Mouse (Mus musculus) urinary bladder, postnatal 25 days (tissue): ENCODE results near the gene Hspa1a.
"Not testable (repeated sequence)": the region's sequence is repeated elsewhere in the genome, so short reads cannot be mapped to it uniquely, and the experiment has no call there.

Experiments used
- DNase-seq: peaks from one replicate; pipeline ENCODE4 v3.0.0; 2022; ENCODE audit warnings: low spot score

Gene Hspa1a

DNA sequence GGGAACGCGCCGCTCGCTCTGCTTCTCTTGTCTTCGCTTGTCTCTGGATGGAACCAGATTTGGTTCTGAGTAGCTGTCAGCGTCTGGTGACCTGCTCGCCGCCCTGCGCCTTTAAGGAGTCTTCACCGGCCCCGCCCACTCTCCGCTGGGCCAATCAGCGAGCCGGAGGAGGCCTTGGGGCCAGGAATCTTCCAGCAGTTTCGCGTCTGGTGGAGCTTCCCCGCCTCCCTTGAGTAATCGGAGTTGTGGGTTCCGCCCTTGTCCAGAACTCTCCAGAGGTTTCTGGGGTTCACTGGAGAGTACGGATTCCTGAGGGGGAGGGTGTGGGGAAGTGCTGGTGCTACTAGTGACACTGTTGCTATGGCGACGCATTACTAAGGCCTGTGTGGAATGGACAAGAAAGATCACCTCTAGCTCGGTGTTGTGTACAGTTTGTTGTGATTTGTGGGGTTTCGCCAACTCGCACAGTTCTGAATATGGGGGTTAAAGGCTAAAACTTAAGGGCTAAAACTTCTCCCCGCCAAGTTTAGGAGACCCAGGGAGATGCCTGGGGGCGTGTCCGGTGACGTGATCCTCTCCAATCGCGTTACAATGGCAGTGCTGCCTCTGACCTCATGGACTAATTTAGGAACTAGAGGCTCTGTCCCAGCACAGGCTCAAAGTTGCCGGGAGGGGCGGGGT lies at the start of gene Hspa1a, which contains the start of gene Hspa1l:
Gene Hspa1a (minus strand): TSS at position 88 of the 681 bp plus-strand sequence.
Gene Hspa1l (plus strand): TSS at position 635 of the 681 bp plus-strand sequence.
- peak; percentile 63 for DNase-seq

- DNase-seq: peak; percentile 90
Observed at GRCm38 (mm10) chr17:35021163-35021808, 49.3 kb upstream of the Hspa1a start.

DNA sequence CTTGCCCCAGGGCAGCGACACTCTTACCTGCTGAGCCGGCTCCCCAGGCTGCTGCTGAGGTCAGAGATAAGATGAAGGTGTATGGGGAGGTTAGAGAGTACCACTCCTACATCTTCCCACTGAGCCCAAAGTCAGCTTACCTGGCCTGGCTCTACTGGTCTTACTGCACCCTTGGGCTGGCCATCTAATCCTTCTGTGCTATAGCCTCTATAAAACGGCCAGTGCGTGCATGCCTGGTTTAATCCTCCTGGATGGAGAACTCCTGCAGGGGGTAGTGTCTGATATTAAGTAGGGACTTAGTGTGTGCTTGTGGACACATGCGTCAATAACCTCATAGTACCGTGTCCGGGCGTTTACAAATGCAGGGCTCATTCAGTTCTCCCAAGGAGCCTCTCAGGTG lies 48.6 kb upstream of the Hspa1a start:
- DNase-seq: no peak

DNA sequence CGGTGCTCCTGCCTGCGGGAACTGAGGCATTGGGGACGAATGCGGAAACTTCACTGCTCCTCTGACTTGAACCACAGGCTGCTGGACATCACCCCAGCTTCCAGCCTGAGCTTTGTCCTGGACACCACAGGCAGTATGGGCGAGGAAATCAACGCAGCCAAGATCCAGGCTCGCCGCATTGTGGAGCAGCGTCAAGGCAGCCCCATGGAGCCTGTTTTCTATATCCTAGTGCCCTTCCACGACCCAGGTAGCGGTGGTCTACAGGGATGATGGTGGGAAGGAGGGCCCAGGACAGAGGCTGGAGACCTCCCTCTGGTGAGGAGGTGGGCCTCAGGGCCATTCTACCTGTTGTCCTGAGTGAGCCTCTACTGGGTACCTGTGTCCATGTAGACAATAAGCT lies 47.9 kb upstream of the Hspa1a start:
- DNase-seq: no peak

DNA sequence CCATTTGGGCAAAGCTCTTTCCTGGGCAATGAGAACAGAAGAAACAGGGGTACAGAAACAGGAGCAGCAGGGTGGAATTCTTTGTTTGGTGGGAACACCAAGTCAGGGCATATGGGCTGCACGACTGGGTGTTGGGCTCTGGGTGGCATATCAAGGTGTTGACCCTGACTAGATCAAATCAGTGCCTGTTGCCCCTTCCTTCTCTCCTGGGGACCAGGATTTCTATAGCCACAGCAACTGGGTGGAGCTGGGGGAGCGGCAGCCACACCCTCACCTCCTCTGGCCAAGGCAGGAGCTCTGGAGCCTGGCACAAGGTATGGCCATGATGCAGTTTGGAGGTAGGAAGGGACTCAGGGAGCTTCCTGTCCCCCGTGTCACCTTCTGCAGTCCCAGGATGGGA lies 46.2 kb upstream of the Hspa1a start:
- no peak for DNase-seq

GRCm38 (mm10) chr17:35017706-35018030 lies 45.7 kb upstream of the Hspa1a start:
- DNase-seq: no peak

GRCm38 (mm10) chr17:35016791-35017705 lies 45.1 kb upstream of the Hspa1a start:
- DNase-seq: no peak

- peak; percentile 62 for DNase-seq
Observed at GRCm38 (mm10) chr17:35016376-35016775, 44.4 kb upstream of the Hspa1a start, which contains the start of gene Vwa7. Gene Vwa7 (plus strand): TSS chr17:35016579.

GRCm38 (mm10) chr17:35015296-35015695 lies 43.3 kb upstream of the Hspa1a start:
- DNase-seq: no peak

DNA sequence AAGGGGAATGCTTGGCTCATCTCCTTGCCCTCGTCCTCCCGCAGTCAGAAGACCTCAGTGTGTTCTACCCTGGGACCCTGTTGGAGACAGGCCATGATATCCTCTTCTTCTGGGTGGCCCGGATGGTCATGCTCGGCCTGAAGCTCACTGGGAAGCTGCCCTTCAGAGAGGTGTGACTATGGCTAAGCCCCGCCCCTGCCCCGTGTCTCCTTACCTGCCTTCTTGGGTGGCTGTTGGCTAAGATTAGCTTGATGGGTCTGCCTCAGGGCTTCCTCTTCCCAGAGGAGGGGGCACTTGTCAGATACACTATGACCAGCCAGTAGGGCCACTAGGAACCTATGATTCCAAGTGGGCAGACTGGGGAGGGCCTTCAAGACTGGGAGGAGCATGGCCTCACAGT lies 41.3 kb upstream of the Hspa1a start:
- DNase-seq: no peak

GRCm38 (mm10) chr17:35012430-35012829 lies 40.5 kb upstream of the Hspa1a start:
- no peak for DNase-seq

DNA sequence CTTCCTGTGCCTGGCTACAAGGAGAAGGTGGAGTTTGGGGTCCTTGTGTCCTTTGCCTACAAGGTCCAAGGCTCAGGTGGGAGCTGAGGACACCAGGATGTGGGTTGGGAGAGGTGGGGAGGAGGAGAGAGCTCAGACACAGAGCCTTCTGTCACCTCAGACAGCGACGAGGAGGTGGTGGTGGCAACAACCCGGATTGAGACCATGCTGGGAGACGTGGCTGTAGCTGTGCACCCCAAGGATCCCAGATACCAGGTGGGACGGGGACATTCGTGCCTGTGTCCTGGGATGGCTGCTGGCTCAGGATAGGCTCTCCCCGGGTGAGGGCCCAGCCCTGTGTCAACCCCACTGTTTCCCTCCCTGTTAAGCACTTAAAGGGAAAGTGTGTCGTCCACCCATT lies 39.5 kb upstream of the Hspa1a start:
- DNase-seq: no peak

DNA sequence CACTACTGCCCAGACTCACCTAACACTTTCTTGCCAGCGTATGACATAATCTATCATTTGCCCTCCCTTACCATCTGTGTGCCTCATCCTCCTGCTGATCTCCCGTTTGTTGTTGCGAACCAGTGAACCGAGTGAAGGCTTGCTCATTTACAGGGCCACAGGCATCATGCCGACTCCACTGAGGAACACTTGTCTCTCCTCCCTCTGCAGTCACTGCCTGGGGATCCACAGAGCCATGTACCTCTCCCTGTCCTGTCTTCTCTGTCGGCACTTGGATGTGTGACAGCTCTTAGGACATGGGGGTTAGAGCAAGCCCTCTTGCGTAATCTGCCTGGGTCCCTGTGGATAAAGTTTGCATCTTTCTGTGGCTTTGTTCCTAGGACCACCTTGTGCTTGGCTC lies 37.6 kb upstream of the Hspa1a start:
- DNase-seq: no peak

- no peak for DNase-seq
Observed at GRCm38 (mm10) chr17:35007387-35007991, 35.5 kb upstream of the Hspa1a start.

- not testable (repeated sequence) for DNase-seq
Observed at GRCm38 (mm10) chr17:35005902-35006301, 33.9 kb upstream of the Hspa1a start.

- DNase-seq: no peak
Observed at GRCm38 (mm10) chr17:35005158-35005557, 33.2 kb upstream of the Hspa1a start.

DNA sequence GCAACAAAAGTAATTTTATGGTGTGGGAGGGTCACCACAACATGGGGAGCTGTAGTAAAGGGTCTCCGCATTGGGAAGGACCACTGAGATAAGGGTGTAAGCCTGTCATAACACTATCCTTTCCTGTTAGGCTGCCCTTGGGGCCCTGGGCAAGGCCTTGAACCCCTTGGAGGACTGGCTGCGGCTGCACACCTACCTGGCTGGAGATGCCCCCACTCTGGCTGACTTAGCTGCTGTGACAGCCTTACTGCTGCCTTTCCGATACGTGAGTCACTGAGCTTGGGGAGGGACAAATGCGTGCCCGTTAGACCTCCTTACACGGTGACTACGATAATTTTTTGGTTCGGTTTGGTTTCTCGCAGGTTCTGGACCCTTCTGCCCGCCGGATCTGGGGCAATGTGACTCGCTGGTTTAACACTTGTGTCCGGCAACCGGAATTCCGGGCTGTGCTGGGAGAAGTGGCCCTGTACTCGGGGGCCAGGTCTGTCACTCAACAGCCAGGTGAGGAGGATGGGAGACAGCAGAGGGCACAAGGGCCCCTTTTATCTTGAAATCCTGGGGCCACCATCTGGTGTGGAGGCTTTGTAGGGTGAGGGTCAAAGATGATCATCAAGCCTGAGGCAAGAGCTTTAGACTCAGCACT lies 32.2 kb upstream of the Hspa1a start:
- DNase-seq: no peak

- no peak for DNase-seq
Observed at GRCm38 (mm10) chr17:35003022-35003838, 31.3 kb upstream of the Hspa1a start.

DNA sequence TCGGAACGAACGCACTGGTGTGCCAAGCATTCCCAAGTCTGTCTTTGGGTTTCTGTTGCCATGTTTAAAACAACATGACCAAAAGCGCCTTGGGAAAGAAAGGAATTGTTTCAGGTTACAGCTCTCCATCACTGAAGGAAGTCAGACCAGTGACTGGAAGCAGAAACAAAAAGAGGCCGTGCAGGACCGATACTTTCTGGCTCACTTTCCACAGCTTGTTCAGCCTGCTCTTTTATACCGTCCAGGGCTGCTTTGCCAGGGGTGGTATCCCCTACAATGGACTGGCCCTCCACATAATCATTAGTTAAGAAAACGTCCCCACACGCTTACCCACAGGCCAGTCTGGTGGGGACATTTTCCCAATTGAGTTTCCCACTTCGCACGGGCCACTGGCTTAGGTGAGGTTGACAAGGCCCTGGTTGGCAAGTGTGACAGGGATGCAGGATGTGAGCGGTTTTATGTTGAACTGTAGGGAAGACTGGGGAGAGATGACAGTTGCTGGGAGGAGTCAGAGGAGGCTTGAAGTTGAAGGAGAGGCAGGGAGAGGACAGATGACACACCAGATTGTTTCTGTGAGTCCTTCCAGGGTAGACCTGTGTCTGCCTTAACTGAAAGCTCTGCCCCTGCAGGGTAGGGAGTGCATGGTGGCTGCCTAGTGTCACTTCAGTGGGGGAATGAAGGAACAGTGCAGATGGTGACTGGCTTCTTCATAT lies 30.4 kb upstream of the Hspa1a start:
- DNase-seq: no peak

DNA sequence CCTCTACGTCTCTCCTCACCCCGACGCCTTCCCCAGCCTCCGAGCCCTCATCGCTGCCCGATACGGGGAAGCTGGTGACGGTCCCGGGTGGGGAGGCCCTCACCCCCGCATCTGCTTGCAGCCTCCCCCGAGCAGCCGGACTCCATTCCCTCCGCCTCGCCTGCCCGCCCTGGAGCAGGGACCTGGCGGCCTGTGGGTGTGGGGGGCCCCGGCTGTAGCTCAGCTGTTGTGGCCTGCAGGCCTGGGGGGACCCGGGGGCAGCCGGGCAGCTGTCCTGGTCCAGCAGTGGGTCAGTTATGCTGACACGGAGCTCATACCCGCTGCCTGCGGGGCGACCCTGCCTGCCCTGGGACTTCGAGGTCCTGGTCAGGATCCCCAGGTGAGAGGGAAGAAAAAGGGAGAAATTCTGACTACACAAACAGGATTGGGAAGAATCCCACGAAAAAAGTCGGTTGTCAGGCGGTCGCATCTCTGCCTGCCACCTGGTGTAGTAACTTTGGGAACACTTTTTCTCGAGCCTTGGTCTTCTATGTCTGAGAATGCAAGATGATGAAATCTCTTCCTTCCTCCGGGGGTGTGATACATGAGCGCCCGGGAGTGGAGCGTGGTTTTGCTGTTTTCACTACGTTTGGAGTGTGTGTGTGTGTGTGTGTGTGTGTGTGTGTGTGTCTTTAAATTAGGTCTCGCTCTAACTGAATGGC lies 29.6 kb upstream of the Hspa1a start:
- DNase-seq: no peak
